Mouse (Mus musculus): ENCODE data around the gene Ift81. TPM values are rescaled to one million over a fixed set of nuclear protein-coding genes. Genes with fewer than 3 reads are reported as not detected.
"Not testable (repeated sequence)": the region's sequence is repeated elsewhere in the genome, so short reads cannot be mapped to it uniquely, and the experiment has no call there.

Ift81 gene
- polyA plus RNA-seq (2015; fragmentation: Nextera tagmentation; extraction: Ambion mirVana) = 33.3 and 39.6 TPM in 2 replicates

DNA sequence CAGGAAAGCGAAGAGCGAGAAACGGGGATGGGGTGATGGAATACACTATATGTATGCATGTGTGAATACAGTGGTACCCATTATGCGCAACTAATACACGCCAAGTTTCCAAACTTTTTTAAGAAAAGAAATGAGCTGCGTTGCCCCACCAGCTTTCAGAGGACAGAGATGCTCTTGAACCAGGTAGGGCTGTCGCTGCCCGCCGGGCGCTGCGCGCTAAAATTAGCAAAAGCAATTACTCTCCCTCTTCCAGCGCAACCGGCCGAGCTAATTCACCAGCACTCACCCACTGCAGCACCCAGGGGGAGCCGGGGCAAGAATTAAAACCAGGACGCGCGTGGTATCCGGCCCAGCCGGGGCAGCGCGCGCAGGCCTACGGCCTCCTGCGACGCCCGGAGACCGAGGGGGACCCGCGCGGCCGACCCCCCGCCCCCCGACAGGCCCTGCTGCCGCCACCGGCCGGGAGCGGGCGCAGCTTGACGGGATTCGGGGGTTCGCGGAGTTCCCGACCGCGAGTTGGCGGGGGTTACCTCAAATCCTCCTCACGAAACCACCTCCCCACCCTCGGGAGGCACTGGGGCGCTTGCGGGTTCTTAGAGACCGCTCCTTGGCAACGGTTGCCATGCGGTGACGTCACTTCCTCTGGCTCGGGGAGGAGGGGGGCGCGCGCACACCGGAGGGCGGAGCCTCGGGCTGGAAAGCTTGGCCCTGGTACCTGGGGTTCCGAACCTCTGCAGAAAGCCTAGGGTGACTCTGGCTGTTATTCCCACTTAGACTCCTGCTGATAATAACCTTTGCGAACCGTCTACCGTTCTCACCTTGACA is at the start of gene Ift81:
Ift81 (minus strand) TSS at position 611 of the 825 bp plus-strand sequence.
- Histone ChIP-seq H3K4me2 (replicated peaks; ENCODE audit: low read depth, low read length) (peak within 1 kb of the TSS; percentile 76), H3K9ac (replicated peaks; ENCODE audit: low read length) (peak within 1 kb of the TSS; percentile 94), H3K9me3 (ENCODE audit: low read length) (no peaks in the 10 kb centered on the region), H3K27ac (ENCODE audit: low read length) (peak within 1 kb of the TSS; percentile 82), H3K4me1 (ENCODE audit: insufficient read depth, low read length) (peaks cover 7% of the 10 kb centered on the region), H3K27me3 (ENCODE audit: insufficient read depth, low read length) (no peaks in the 10 kb centered on the region), H3K4me3 (ENCODE audit: low read length) (peak within 1 kb of the TSS; percentile 95), H3K36me3 (ENCODE audit: insufficient read depth, low read length) (peaks cover 9% of the 10 kb centered on the region)
- peak; percentile 94 for ATAC-seq (ENCODE audit: low FRiP score, low TSS enrichment)
- WGBS = 1% methylated on average over 67 of the region's 67 CpGs

DNA sequence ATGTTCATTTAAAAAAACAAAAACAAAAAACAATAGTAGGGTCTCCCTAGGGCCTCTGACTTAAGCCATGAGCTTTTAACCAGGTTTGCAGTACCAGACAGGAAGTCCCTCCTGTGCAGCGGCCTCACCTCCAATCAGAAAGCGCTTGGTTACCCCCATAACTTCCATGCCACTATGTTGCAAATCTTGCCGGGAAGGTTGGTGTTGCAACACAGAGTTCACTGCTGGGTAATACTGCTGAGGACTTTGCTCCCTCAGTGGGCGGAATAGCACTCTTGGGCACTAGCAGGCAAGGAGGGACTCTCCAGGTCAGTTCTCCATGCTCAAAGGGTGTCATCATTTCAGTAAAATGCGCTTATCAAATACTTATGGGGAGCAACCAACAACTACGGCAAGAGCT is 48.2 kb upstream of the Ift81 start:
- Histone ChIP-seq H3K27ac (ENCODE audit: low read length) (no peak overlapping the region), H3K36me3 (ENCODE audit: insufficient read depth, low read length) (no peaks in the 10 kb centered on the region), H3K27me3 (ENCODE audit: insufficient read depth, low read length) (no peaks in the 10 kb centered on the region), H3K4me1 (ENCODE audit: insufficient read depth, low read length) (peaks cover 6% of the 10 kb centered on the region; the same call in 1 of the 2 replicates), H3K4me2 (replicated peaks; ENCODE audit: low read depth, low read length) (no peak overlapping the region), H3K4me3 (ENCODE audit: low read length) (no peak overlapping the region), H3K9ac (replicated peaks; ENCODE audit: low read length) (no peak overlapping the region), H3K9me3 (ENCODE audit: low read length) (no peaks in the 10 kb centered on the region)
- ATAC-seq (ENCODE audit: low FRiP score, low TSS enrichment) = no peak
- WGBS = 97% methylated on average over 6 of the region's 6 CpGs

DNA sequence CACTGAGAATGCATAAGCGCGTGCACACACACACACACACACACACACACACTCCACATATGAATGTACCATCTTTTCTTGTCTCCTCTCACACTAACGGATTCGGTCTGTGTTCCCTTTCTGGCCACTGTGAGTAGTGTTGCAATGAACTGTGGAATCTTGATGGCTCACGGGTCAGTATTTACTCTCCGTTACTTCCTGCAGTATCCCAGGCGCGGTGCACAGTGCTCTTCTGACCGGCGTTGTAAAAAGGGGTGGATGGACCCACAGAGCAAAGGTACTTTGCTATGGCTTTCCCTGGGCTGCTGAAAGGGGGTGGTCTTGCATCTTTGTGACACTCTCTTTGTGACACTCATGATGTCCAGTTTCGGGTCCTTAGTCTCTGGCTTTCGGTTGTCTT is 42.5 kb upstream of the Ift81 start:
- Histone ChIP-seq H3K36me3 (ENCODE audit: insufficient read depth, low read length) (no peaks in the 10 kb centered on the region), H3K4me3 (ENCODE audit: low read length) (no peak overlapping the region), H3K4me1 (ENCODE audit: insufficient read depth, low read length) (peaks cover 13% of the 10 kb centered on the region), H3K4me2 (replicated peaks; ENCODE audit: low read depth, low read length) (no peak overlapping the region), H3K27ac (ENCODE audit: low read length) (no peak overlapping the region), H3K9ac (replicated peaks; ENCODE audit: low read length) (no peak overlapping the region), H3K27me3 (ENCODE audit: insufficient read depth, low read length) (no peaks in the 10 kb centered on the region), H3K9me3 (ENCODE audit: low read length) (no peaks in the 10 kb centered on the region)
- WGBS = 76% methylated on average over 12 of the region's 12 CpGs
- ATAC-seq (ENCODE audit: low FRiP score, low TSS enrichment) = no peak

DNA sequence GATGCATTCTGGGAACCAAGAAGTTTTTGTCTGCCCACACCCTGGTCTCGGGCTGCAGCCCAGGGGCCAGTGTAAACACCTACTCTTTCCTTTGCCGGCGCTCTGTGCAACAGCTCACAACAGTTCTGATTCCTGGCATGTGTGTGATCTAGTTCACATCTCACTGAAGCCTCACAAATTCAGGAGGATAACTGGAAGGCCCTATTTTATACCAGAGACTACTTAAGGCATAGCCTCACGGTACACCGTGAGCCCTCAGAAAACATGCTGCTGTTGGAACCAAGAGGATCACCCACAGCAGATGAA is 39.9 kb upstream of the Ift81 start:
- peak; percentile 82; the same call in 1 of the 2 replicates for ATAC-seq (ENCODE audit: low FRiP score, low TSS enrichment)
- Histone ChIP-seq H3K36me3 (ENCODE audit: insufficient read depth, low read length) (no peaks in the 10 kb centered on the region), H3K4me1 (ENCODE audit: insufficient read depth, low read length) (peaks cover 13% of the 10 kb centered on the region), H3K27ac (ENCODE audit: low read length) (peak overlapping the region; percentile 54; the same call in 1 of the 2 replicates), H3K9ac (replicated peaks; ENCODE audit: low read length) (no peak overlapping the region), H3K27me3 (ENCODE audit: insufficient read depth, low read length) (no peaks in the 10 kb centered on the region), H3K4me3 (ENCODE audit: low read length) (no peak overlapping the region), H3K9me3 (ENCODE audit: low read length) (no peaks in the 10 kb centered on the region), H3K4me2 (replicated peaks; ENCODE audit: low read depth, low read length) (no peak overlapping the region)
- WGBS = 45% methylated on average over 5 of the region's 5 CpGs

DNA sequence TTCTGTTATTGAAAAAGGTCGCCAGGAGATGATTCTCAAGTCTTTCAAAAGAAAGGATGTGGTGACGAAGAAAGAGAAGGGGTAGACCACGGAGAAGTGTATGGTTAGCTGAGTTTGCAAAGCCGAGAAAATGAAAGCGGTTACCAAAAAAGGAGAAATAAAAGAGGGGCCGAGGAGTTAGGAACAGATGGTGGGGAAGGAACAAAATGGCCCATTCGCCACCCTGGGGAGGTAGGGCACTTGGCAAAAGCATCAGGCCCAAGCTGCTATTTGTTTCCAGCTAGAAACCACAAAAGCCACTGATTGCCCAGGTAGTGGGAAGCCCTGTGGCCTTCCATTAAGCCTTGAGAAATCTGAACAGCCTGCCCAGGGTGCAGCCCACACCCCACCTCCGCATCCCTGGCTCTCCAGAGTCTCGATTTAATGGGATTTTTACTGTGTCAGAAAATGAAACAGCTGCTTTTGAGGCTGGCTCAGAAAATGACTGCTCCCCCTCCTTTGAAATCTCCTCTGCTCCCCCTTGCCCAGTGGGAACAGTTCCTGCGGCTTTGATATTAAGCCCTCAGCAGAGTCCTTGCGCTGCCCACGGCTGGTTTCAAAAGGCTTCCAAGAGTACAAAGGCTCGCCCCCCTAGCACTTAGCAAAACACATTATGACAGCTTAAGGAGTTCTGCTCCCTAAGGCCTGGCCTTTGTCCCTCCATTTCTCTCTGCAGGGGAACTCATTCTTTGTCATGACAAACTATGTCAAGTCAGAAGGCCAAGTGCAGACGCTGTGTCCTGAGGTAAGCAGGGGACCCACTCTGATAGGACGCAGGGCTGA is 39.3 kb upstream of the Ift81 start:
- Histone ChIP-seq H3K27ac (ENCODE audit: low read length) (peak overlapping the region; percentile 54), H3K9ac (replicated peaks; ENCODE audit: low read length) (no peak overlapping the region), H3K4me1 (ENCODE audit: insufficient read depth, low read length) (peaks cover 13% of the 10 kb centered on the region), H3K9me3 (ENCODE audit: low read length) (no peaks in the 10 kb centered on the region), H3K4me2 (replicated peaks; ENCODE audit: low read depth, low read length) (no peak overlapping the region; the same call in 1 of the 2 replicates), H3K4me3 (ENCODE audit: low read length) (no peak overlapping the region), H3K27me3 (ENCODE audit: insufficient read depth, low read length) (no peaks in the 10 kb centered on the region), H3K36me3 (ENCODE audit: insufficient read depth, low read length) (no peaks in the 10 kb centered on the region)
- WGBS = 41% methylated on average over 15 of the region's 15 CpGs
- peak; percentile 72 for ATAC-seq (ENCODE audit: low FRiP score, low TSS enrichment)

DNA sequence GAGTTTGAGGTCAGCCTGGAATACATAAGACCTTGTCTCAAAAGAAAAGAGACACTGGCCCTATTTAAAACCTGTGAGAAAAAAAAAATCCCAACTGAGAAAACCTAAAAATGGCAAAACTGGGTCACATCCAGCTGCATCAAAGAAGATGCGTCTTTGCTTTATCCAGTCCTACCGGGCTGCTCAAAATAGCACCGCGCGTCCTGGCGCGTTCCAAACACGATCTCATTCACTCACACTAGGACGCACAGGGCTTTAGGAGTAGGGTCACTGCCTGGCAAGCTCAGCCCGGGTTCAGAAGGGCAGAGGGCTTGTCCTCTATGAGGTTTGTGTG is 38.8 kb upstream of the Ift81 start:
- Histone ChIP-seq H3K9ac (replicated peaks; ENCODE audit: low read length) (no peak overlapping the region), H3K27me3 (ENCODE audit: insufficient read depth, low read length) (no peaks in the 10 kb centered on the region), H3K4me1 (ENCODE audit: insufficient read depth, low read length) (peaks cover 13% of the 10 kb centered on the region), H3K4me2 (replicated peaks; ENCODE audit: low read depth, low read length) (no peak overlapping the region), H3K36me3 (ENCODE audit: insufficient read depth, low read length) (no peaks in the 10 kb centered on the region), H3K27ac (ENCODE audit: low read length) (no peak overlapping the region; the same call in 1 of the 2 replicates), H3K4me3 (ENCODE audit: low read length) (no peak overlapping the region), H3K9me3 (ENCODE audit: low read length) (no peaks in the 10 kb centered on the region)
- WGBS = 75% methylated on average over 10 of the region's 10 CpGs
- ATAC-seq (ENCODE audit: low FRiP score, low TSS enrichment) = no peak

DNA sequence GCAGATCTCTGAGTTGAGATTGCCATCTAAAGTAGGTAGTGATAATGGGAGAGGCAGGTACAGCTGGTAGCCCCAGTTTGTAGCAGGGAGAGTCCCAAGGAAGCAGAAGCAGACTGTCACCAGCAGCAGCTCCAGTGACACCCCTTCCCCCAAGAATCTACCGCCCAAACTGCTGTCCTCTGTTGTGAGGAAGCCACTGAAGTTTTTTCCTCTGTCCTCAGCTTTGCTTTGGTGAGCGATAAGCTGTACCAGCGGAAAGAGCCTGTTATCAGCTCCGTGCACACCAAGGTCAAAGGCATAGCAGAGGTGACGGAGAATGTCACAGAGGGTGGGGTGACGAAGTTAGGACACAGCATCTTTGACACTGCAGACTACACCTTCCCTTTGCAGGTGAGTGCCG is 38.2 kb upstream of the Ift81 start:
- Histone ChIP-seq H3K27ac (ENCODE audit: low read length) (no peak overlapping the region), H3K36me3 (ENCODE audit: insufficient read depth, low read length) (no peaks in the 10 kb centered on the region), H3K9ac (replicated peaks; ENCODE audit: low read length) (no peak overlapping the region), H3K9me3 (ENCODE audit: low read length) (no peaks in the 10 kb centered on the region), H3K27me3 (ENCODE audit: insufficient read depth, low read length) (no peaks in the 10 kb centered on the region), H3K4me2 (replicated peaks; ENCODE audit: low read depth, low read length) (no peak overlapping the region), H3K4me1 (ENCODE audit: insufficient read depth, low read length) (peaks cover 13% of the 10 kb centered on the region), H3K4me3 (ENCODE audit: low read length) (no peak overlapping the region)
- WGBS = 81% methylated on average over 7 of the region's 7 CpGs
- ATAC-seq (ENCODE audit: low FRiP score, low TSS enrichment) = no peak

DNA sequence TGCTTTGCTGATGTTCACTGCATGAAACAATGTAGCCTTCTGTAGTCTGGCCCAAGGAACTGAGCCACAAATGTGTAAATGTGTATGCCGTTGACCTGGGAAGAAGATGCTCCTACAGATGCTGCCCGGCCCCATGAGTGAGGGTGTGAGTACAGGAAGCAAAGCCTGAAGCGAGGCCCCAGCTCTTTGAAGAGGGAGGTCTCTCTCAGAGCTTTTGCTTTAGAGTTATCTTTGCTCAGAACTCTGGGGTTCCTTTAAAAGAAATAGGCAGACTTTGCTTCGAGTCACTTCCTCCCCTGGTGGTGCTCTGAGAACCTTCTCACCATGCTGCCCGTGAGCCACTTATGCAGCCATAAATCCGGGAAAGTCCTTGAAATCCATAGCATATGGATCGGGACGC is 35.8 kb upstream of the Ift81 start:
- H3K9ac ChIP-seq (replicated peaks; ENCODE audit: low read length) = no peak overlapping the region
- H3K27ac ChIP-seq (ENCODE audit: low read length) = no peak overlapping the region
- ATAC-seq (ENCODE audit: low FRiP score, low TSS enrichment) = no peak
- H3K27me3 ChIP-seq (ENCODE audit: insufficient read depth, low read length) = no peaks in the 10 kb centered on the region
- H3K36me3 ChIP-seq (ENCODE audit: insufficient read depth, low read length) = no peaks in the 10 kb centered on the region
- 87% methylated on average over 8 of the region's 8 CpGs for WGBS
- H3K9me3 ChIP-seq (ENCODE audit: low read length) = no peaks in the 10 kb centered on the region
- H3K4me1 ChIP-seq (ENCODE audit: insufficient read depth, low read length) = peaks cover 13% of the 10 kb centered on the region
- H3K4me3 ChIP-seq (ENCODE audit: low read length) = no peak overlapping the region
- H3K4me2 ChIP-seq (replicated peaks; ENCODE audit: low read depth, low read length) = no peak overlapping the region

DNA sequence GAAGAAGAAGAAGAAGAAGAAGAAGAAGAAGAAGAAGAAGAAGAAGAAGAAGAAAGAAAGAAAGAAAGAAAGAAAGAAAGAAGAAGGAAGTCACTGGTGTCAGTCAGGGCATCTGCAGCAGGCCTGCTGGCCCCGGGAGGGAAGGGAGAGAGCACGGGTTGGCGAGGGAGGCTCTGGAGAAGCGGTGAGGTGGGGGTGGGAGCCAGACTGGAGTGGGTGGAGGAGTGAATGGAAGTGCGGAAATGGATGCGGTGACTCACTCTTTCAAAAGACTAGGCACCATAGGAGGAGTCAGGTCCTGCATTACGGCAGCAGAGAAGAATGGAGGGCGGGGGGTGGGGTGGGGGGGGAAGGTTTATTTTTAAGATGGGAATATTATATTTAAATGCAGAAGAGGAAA is 34.9 kb upstream of the Ift81 start:
- H3K27ac ChIP-seq (ENCODE audit: low read length) = no peak overlapping the region
- H3K4me1 ChIP-seq (ENCODE audit: insufficient read depth, low read length) = peaks cover 8% of the 10 kb centered on the region
- H3K4me3 ChIP-seq (ENCODE audit: low read length) = no peak overlapping the region
- no peak for ATAC-seq (ENCODE audit: low FRiP score, low TSS enrichment)
- no peaks in the 10 kb centered on the region for H3K36me3 ChIP-seq (ENCODE audit: insufficient read depth, low read length)
- no peaks in the 10 kb centered on the region for H3K9me3 ChIP-seq (ENCODE audit: low read length)
- H3K27me3 ChIP-seq (ENCODE audit: insufficient read depth, low read length) = no peaks in the 10 kb centered on the region
- WGBS = 69% methylated on average over 8 of the region's 8 CpGs
- H3K4me2 ChIP-seq (replicated peaks; ENCODE audit: low read depth, low read length) = no peak overlapping the region
- H3K9ac ChIP-seq (replicated peaks; ENCODE audit: low read length) = no peak overlapping the region

DNA sequence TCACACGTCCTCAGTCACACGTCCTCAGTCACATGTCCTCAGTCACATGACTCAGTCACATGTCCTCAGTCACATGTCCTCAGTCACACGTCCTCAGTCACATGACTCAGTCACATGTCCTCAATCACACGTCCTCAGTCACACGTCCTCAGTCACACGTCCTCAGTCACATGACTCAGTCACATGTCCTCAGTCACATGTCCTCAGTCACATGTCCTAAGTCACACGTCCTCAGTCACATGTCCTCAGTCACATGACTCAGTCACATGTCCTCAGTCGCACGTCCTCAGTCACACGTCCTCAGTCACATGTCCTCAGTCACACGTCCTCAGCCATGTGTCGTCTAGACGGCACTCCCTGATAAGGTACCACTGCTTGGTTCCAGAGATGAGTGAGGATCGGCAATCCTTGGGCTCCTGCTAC is 33.6 kb upstream of the Ift81 start:
- H3K27me3 ChIP-seq (ENCODE audit: insufficient read depth, low read length); H3K9me3 ChIP-seq (ENCODE audit: low read length); H3K4me3 ChIP-seq (ENCODE audit: low read length); H3K9ac ChIP-seq (replicated peaks; ENCODE audit: low read length); H3K4me2 ChIP-seq (replicated peaks; ENCODE audit: low read depth, low read length); H3K4me1 ChIP-seq (ENCODE audit: insufficient read depth, low read length); H3K36me3 ChIP-seq (ENCODE audit: insufficient read depth, low read length); H3K27ac ChIP-seq (ENCODE audit: low read length); ATAC-seq (ENCODE audit: low FRiP score, low TSS enrichment): not testable (repeated sequence)
- 97% methylated on average over 14 of the region's 14 CpGs for WGBS

Data from kidney, embryonic 16.5 days (tissue).